Mouse (Mus musculus) left cerebral cortex, postnatal 14 days (tissue): ENCODE measurements around the gene Kxd1. TPM values are rescaled to one million over a fixed set of nuclear protein-coding genes. Genes with fewer than 3 reads are reported as not detected.

ENCODE experiments used
- DNase-seq, 2 experiments: peaks; one replicate each; pipeline ENCODE4 v3.0.0; 2021 to 2022; ENCODE audit warnings: low spot score in 2 of 2, mixed read lengths in 1 of 2
- intact Hi-C: fragments of 180-260 bp; cut with DNase I; formaldehyde crosslinking; loops from one replicate; pipeline ENCODE4 v1.15.1; 2025
- total RNA-seq, 2 experiments: library from RNA; stranded (reverse); gene quantifications; 2 replicates each; pipeline ENCODE4 v1.2.3; 2021

Gene Kxd1
- total RNA-seq, 2 experiments from 2014 or later, result 40.8 to 43.4 TPM

DNA sequence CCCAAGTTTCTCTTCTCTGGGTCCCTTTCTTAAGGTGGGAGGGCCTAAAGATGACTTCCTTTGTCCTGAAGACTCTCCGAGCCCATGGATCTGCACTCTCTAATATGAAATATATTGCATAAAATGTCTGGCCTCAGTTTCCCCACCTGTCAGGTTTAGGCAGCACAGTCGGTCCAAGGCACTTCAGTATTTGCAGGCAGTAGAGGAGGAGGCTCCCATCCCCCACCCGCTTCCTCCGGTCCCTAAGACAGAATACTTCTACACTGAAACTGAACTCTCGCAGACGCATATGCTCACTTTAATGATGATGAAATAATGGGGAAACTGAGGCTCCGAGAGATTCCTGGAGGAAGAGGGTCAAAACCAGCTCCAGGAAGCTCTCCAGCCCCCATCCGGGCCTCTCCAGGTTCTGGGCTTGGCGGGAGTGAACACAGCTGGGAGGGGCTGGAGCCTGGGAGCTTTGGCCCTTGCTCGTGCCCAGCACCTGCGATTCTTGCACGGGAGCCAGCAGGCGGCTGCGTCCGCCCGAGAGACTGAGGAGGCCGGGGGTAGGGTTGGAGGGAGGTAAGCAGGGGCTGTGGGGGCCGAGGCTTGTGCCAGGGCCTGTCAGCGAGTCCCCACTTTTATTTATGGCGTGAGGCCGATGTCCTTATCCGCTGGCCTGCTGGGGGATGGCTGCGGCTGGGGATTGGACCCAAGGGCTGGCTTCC, 25.8 kb downstream of the Kxd1 start:
- intact Hi-C loops, result loop anchor here (5.0 kb wide), 2 partner anchors 55 to 85 kb away; no protein-coding TSS in a partner anchor
- DNase-seq, result no peak

DNA sequence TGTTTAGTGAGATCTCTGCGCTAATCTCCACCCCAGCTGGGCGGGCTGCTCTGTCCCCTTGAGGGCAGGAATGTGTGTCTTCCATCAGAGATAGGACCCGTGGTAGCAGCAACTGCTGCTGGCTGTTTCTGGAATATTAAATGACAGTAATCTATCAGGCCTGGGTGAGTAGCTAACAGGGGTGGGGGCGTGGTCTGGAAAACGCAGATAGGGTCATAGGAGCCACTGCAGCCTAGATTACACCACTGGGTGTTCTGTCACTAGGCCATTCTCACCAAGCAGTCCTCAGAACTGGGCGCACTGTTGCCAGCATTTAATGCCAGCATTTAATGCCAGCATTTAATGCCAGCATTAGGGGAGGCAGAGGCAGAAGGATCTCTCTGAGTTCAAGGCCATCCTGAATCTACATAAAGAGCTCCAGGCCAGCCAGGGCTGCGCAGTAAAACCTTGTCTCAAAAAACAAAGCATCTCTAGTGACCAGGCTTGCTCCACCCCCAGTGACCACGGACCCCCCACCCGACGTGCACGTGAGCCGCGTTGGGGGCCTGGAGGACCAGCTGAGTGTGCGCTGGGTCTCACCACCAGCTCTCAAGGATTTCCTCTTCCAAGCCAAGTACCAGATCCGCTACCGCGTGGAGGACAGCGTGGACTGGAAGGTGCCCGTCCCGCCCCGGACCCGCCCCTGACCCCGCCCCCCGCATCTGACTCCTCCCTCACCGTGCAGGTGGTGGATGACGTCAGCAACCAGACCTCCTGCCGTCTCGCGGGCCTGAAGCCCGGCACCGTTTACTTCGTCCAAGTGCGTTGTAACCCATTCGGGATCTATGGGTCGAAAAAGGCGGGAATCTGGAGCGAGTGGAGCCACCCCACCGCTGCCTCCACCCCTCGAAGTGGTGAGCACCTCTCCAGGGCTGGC, 27.1 kb downstream of the Kxd1 start:
- DNase-seq, result no peak
- intact Hi-C loops, result loop anchor here (5.0 kb wide), 2 partner anchors 53 to 83 kb away; no protein-coding TSS in a partner anchor

DNA sequence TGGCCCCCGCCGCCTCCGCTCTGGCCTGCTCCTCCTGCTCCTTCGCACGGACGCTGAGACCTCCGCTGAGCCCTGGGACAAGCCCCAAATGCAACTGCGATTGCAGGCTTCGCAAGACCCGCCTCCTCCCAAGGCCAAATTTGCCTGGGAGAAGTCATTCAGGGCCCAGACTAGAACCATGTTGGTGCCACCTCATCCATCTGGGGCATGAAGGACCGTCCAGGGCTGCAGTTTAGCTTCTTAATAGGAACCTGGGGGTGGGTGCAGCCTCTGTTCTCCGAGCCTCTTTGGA, 32.0 kb downstream of the Kxd1 start:
- DNase-seq, result no peak
- intact Hi-C loops, result no loop called here

DNA sequence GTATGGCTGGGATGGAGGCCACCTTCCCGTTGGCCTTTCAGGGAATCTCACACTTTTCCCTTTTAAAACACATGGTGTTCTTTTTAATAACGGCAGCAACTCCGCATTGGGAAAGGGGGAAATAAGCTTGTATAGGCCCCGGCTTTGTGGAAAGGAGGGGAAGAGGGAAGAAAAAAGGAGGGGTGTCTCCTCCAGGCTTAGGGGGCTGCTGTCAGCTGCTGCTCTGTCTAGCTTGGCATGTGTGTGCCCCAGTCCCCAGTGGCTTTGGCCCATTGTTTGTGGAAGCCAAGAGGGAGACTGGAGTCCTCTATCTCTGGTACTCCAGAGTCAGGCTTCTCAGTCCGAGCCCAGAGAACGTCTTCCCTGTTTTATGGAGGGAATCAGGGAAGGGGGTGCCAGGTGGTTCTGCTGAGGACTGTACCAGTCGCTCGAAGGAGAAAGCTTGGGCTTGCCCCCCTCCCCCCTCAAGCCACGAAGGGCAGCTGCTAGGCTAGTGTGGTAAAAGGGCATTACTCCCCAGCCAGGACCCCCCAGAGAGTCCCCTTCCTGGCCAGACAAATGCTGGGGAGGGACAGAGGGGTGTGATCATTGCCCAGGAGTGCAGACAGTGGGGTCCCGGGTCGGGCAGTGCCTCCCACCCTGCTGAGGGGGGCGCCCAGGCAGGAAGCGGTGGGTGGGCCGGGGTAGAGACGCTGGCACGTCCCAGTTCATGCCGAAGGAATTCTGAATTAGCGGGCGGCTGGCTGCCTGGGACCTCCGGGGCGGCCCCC, 32.6 kb downstream of the Kxd1 start:
- DNase-seq, result no peak
- intact Hi-C loops, result no loop called here

DNA sequence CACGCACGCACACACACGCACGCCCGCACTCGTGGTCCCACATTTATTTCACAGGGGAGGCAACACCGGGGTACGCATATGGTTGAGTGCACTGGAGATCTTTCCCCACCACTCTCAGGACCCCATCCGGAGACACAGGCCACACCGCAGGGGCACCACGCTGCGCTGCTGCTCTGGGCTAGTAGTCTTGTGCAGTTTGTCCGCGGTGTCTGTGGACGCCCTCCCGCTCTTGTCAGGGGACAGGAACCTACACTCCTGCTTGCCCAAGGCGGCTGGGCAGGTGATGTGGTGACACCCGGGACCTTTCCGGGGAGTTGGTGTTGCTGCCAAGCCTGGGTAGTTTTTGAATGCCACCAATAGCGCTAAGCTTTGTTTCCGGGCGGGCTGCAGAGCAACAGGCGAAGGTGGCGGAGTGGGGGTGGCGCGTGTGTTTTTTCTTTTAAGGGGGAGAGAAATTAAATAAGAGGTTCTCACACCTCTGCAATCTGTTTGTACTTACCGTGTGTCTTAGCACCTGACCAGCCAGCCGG, 33.3 kb downstream of the Kxd1 start:
- no peak for DNase-seq
- intact Hi-C loops, result no loop called here

DNA sequence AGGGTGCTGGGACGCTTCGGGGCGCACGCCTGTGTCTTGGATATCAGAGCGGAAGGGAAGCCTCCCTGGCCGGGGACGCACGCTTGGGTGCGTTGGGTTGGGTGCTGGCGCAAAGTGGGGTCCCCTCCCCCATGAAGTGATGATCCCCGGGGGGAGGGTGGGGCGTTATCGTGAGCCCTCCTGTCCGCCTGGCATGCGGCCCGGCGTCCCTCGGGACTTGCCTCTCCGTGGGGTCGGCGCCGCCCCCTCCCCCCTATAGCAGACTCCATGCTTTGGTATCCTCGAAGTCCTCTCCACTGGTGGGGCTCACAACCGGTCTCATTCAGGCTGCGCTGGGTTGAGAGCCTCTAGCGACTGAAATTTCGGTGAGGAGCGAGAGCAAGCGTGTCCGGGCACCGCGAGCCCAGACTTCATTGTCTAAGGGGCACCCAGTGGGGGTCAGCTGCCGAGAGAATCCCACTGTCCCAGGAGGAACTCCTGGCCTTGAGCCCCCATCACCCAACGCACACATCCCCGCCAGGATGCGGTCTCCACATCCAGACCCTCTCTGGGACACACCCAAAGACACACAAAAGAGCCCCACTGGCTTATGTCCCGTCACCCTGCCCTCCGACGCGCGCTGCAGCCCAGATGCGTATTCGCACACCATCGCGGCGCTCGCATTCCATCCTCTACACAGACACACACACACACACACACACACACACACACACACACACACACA, 33.9 kb downstream of the Kxd1 start:
- no peak for DNase-seq
- intact Hi-C loops, result no loop called here

DNA sequence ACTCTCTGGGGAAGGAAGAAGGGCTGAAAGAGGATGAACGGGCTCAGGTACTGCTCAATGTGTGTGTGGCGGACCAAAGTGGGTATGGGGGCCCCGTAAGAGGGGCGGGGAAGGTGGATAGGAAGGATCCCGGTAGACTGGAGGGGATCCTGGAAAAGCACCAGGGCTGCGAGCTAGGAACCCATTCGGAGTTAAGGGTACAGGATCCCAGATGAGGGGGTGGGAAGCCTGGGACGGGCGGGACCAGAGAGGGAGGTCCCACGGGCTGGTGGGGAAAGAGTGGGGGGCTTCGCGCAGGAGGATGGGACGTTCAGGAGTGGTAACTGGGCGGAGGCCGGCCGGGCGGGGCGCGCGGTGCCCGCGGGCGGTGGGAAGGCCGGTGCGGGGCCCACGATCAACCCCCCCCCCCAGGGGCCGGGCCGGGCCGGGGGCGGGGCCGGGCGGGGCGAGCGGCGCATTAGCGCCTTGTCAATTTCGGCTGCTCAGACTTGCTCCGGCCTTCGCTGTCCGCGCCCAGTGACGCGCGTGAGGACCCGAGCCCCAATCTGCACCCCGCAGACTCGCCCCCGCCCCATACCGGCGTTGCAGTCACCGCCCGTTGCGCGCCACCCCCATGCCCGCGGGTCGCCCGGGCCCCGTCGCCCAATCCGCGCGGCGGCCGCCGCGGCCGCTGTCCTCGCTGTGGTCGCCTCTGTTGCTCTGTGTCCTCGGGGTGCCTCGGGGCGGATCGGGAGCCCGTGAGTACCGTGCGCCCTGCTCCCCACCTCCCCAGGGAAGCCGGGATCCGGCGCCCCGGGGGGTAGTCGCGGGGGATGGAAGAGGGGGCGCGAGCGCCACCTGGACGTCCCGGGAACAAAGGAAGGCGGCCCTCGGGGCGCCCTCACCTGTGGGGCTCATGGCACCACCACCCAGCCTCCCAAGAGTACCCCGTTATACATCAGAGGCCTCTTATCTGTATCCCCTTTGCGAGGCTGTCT, 34.8 kb downstream of the Kxd1 start, which contains the start of gene Crlf1:
TSS of gene Crlf1 (plus strand) at position 495 of the 977 bp plus-strand sequence.
- intact Hi-C loops, result no loop called here
- DNase-seq, result no peak

DNA sequence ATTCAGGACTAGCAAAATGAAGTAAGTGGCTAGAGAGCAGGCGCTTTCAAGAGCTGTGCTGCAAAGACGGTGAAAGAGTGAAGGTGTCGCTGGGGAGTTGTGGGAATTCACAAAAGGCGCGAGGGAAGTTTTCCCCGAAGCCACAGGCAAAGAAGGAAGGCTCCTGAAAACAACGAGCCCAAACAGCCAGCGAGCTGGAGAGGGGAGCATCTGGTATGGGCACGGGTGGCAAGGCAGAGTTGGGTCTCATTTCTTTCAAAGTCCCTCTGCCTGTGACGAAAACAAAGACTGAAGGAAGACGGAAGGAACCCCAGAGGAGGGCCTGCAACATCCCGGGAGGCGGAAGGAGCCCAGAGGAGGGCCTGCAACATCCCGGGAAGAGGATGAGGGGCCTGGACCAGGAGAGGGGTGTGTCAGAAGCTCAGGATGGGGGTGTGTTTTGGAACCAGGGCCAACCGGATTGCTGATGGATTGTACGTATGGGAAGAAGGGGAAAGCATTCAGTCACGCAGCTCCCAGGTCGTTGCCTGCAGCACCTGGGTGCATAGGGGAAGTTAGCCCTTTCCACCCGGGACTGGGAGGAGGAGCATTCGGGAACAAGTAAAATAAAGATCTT, 36.8 kb downstream of the Kxd1 start:
- intact Hi-C loops, result no loop called here
- no peak for DNase-seq

DNA sequence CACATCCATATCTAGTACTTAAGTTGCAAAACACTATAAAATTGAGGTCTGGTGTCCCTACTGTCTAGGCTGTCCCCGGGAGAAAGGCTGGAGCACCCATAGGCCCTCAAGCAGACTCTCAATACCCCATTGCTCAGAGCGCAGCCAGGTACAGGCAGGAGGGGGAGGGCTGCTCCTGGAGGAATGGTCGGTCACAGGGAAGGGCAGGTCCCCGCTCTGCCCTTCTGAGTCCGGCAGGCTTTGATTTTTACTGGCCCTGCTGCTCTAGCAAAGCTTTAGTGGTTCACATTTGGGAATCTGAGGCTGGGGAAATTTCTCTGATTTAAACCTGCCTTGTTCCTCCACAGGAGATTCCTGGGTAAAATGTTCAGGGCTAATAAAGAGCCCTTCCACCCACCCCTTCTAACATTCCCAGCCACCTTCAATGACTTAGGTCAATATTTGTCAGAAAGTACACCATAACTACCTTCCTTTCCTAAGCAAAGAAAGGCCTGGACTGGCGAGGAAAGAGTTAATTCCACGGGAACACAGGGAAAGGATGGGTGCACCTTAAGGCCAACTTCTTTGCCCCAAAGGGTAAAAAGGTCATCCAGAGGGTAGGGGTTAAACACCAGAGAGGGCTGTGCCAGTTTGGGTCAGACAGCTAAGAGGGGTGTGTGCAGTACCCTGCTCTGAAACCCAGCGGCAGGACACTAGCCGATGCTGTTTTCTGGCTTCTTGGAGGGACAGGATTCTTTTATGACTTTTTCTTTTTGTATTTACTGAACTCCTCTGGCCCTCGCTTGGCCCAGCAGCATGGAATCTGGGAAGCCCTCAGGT, 37.5 kb downstream of the Kxd1 start:
- intact Hi-C loops, result no loop called here
- DNase-seq, result no peak

DNA sequence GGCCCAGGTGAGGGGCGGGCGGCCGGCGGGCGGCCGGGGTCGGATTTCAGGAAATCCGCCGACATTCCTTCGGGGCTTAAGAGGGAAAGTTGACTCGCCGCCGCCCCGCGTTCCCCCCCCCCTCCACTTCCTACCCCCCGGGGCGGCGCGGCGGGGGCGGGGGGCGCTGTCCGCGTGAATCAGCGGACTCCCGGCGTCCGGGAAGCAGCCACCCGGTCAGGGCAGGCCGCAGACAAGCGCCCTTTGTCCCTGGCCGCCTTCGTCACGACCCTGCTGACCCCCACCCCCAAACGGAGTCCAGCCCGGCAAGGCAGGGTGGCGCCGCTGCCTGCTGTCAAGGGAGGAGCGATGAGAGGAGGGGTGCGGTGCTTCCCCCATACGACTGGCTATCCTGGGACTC, 38.2 kb downstream of the Kxd1 start:
- no peak for DNase-seq
- intact Hi-C loops, result no loop called here

DNA sequence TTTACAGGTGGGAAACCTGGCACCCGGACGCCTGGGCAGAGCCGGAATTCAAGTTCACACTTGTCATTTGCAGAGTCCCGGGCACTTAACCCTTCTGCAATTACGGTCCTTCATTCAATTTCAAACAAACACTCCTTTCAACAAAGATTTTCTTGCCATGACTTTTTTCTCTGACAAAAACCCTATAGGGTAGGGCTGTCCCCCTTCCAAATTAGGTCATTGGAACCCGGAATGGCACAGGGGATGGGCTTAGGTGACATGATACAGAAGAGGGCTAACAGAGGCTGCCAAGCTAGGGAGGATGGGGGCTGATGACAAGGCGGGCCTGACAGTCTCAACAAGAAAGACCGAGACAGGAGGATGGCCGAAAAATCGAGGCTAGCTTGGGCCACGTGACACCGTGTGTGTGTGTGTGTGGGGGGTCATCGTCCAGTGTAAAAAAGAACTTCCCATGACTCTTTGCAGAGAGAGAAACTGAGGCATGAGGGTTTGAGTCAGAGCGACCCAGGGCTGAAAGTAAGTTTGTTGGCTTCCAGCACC, 38.8 kb downstream of the Kxd1 start:
- intact Hi-C loops, result no loop called here

DNA sequence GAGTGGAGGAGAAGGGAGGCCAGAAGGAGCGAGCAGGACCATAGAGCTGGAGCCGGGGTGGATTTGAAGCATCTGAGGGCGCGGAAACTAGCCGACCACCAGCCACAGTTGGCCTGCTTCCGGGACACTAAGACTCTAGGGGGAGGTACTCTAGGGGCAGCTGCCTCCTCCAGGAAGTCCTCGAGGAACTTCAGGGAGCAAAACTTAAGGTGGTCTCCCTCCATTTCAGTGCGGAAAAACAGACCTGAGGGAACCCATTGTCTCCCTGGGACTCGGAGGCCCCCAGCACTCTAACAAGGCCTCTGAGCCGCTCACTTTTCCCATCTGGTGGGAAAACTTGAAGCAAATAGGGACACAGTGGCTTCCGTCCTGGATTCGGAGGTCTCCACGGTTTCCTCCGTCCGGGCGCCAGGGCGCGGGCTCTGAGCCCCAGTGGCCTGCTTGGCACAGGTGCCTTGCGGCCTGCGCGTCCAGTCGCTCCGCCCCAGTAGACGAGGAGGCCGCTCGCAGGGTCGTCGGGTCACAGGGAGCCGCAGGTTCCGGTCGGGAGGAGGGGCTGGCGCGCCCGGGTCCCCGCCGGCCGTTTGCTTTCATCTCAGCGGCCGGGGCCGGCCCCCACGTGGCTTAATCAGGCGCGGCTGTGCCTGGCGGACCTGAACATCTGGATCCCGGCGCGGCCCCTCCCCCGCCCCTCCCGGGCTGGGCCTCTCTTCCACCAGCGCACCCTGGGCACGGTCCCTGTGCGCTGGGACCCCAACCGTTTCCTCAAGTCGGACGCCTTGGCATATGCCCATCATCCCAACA, 39.6 kb downstream of the Kxd1 start:
- intact Hi-C loops, result no loop called here
- DNase-seq, result no peak

More for the DNA sequence above, 38.8 kb downstream of the Kxd1 start:
- DNase-seq, result no peak

DNA sequence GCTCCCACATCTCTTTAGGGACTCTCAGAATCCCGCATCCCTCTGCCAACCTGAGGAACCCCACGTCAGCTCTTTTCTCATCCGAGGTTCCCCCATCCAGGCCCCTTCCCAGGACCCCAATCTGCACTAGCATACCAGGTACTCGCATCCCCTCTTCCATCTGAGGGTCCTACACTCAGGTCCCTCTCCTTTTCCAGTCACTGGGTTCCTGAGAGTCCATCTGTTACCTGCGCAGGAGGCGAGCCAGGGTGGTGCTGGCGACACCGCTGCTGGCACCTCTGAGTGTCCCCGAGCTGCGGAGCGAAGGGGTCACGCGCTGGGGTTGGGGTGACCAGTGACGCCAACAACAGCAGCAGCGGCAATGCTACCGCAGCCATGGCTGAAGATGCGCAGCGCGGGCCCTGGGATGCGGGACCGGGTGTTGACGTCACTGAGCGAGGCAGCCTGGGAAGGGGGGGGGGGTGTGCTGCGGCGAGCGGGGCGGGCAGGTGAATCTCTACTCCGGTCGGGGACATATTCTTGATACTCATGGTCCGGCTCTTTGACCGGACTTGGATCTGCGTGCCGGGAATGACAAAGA, 40.7 kb downstream of the Kxd1 start, which contains the start of gene Tmem59l:
TSS of gene Tmem59l (minus strand) at position 418 of the 580 bp plus-strand sequence.
- intact Hi-C loops, result no loop called here
- peak in 1 of 2 experiments; percentile 66 for DNase-seq

DNA sequence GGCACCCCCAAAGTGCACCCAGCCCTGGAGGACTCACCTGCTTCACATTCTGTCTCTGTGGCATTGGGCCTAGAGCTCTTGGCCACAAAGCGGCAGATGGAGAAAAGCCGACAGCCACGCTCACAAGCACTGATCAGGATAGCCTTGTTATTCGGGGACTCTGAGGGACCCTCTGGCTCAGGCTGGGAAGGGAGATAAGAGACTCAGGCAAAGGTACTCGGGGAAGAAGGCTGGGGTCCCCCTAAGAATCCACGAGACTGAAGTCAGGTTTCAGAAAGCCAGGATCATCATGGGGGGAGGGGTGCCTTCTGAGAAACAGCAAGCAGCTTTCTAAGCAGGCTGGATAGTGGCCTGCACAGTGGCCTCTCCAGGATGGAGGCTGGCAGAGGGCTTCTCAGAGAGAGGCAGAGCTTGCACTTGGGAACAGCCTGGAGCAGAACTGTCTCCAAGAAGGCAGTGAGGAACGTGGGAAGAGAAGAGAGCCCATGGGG, 41.5 kb downstream of the Kxd1 start:
- no peak for DNase-seq
- intact Hi-C loops, result no loop called here

DNA sequence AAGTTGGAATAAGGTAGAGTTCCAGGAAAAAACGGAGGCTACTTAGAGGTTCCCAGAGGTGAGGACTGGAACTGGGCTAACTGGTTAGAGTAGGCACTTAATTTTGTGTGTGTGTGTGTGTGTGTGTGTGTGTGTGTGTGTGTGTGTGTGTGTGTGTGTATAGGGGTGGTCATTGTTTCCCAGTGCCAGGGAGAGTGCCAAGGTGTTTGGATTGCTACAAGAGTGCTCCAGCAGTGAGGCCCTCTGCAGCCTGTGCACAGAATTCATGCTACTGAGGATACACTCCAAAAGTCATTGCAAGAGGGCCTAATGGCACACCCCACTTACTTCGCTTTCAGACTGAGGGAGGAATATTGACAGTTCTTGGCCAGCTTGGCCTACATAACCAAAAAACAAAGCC, 44.8 kb downstream of the Kxd1 start:
- intact Hi-C loops, result no loop called here

More for the DNA sequence above, 44.8 kb downstream of the Kxd1 start:
- DNase-seq, result no peak
